Mouse (Mus musculus) common myeloid progenitor, adult 5-6 weeks (primary cell): ENCODE measurements around the gene Gdpd4. TPM values are rescaled to one million over a fixed set of nuclear protein-coding genes. Genes with fewer than 3 reads are reported as not detected.

Source experiments
- ATAC-seq: replicated peaks from 2 replicates; pipeline ENCODE4 v1.8.0; 2016; ENCODE audit warnings: low read depth, mild to moderate bottlenecking, moderate TSS enrichment, inconsistent platforms; ENCODE audit not compliant: poor library complexity, severe bottlenecking
- total RNA-seq: library from RNA; stranded (forward); fragments of 200-1000, 187-1606 nt; gene quantifications from 2 replicates; pipeline ENCODE4 v1.2.3, GENCODE M21; 2017

Gene Gdpd4
- not detected in 2 replicates for total RNA-seq

- ATAC-seq = no peak
Measured at GRCm38 (mm10) chr7:97919742-97920141, at the start of gene Gdpd4. Gene Gdpd4, plus strand, starts transcription at chr7:97919955.

GRCm38 (mm10) chr7:97872396-97872795, 47.4 kb upstream of the Gdpd4 start:
- no peak for ATAC-seq

- no peak for ATAC-seq
Measured at GRCm38 (mm10) chr7:97873317-97873716, 46.4 kb upstream of the Gdpd4 start.

- ATAC-seq = no peak
Measured at GRCm38 (mm10) chr7:97877846-97878538, 41.8 kb upstream of the Gdpd4 start.

- ATAC-seq = no peak
Measured at GRCm38 (mm10) chr7:97911646-97912045, 8.1 kb upstream of the Gdpd4 start.

GRCm38 (mm10) chr7:97914833-97915516, 4.8 kb upstream of the Gdpd4 start:
- no peak for ATAC-seq

- no peak for ATAC-seq
Measured at GRCm38 (mm10) chr7:97925819-97926218, 6.1 kb downstream of the Gdpd4 start.

- ATAC-seq = no peak
Measured at GRCm38 (mm10) chr7:97926978-97927377, 7.2 kb downstream of the Gdpd4 start.

- no peak for ATAC-seq
Measured at GRCm38 (mm10) chr7:97944485-97944884, 24.7 kb downstream of the Gdpd4 start.

GRCm38 (mm10) chr7:97972486-97972885, 52.7 kb downstream of the Gdpd4 start:
- ATAC-seq = no peak

GRCm38 (mm10) chr7:97977463-97977862, 57.7 kb downstream of the Gdpd4 start:
- peak; percentile 92 for ATAC-seq

GRCm38 (mm10) chr7:97984108-97984834, 64.5 kb downstream of the Gdpd4 start:
- peak; percentile 73; the same call in 1 of the 2 replicates for ATAC-seq

GRCm38 (mm10) chr7:98002617-98003016, 82.9 kb downstream of the Gdpd4 start:
- no peak for ATAC-seq

GRCm38 (mm10) chr7:98048101-98048824, 128.5 kb downstream of the Gdpd4 start:
- no peak for ATAC-seq

GRCm38 (mm10) chr7:98051980-98052379, 132.2 kb downstream of the Gdpd4 start:
- peak; percentile 75 for ATAC-seq

- no peak for ATAC-seq
Measured at GRCm38 (mm10) chr7:98054461-98054860, 134.7 kb downstream of the Gdpd4 start.

GRCm38 (mm10) chr7:98054942-98055341, 135.2 kb downstream of the Gdpd4 start:
- no peak for ATAC-seq

- no peak for ATAC-seq
Measured at GRCm38 (mm10) chr7:98066229-98066628, 146.5 kb downstream of the Gdpd4 start.

- ATAC-seq = peak; percentile 90
Measured at GRCm38 (mm10) chr7:98071620-98072019, 151.9 kb downstream of the Gdpd4 start.

GRCm38 (mm10) chr7:98077453-98077852, 157.7 kb downstream of the Gdpd4 start:
- peak; percentile 20 for ATAC-seq
